8 mouse cellular contexts compared by ENCODE assay signal in the genomic region with DNA sequence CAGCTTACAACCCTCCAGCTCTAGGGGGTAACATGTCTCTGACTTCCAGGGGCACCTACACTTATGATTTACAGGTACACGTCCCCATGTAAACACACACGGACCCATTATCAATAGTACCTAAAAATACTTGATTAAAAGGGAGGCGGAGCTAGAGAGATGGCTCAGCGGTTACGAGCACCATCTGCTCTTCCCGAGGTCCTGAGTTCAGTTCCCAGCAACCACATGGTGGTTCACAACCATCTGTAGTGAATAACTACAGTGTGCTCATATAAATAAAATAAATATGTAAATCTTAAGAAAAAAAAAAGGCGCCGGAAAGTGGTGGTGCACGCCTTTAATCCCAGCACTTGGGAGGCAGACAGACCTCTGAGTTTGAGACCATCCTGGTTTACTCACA. TPM values are rescaled to one million over a fixed set of nuclear protein-coding genes. Genes with fewer than 3 reads are reported as not detected.
DNase-seq lines count a peak whose midpoint lies in the region; ATAC-seq and TF ChIP-seq lines count a peak whose summit lies in the region.

No protein-coding gene starts in this region.

- H3K4me1 ChIP-seq in lung, embryonic 14.5 days (ENCODE audit: insufficient read depth): no peaks in the 10 kb centered on the region
- H3K4me1 ChIP-seq in embryonic fibroblast, embryonic 13.5 days (ENCODE audit: control insufficient read depth, insufficient read depth, low read length): no peaks in the 10 kb centered on the region
- H3K4me1 ChIP-seq in limb, embryonic 12.5 days (replicated peaks): 0 out of 2 replicates have a peak, but pooled peaks cover 3% of the 10 kb centered on the region
- peaks cover 10% of the 10 kb centered on the region for H3K4me1 ChIP-seq in neural tube, embryonic 15.5 days

- peaks cover 27% of the 10 kb centered on the region for H3K36me3 ChIP-seq in lung, embryonic 14.5 days (ENCODE audit: insufficient read depth)
- H3K36me3 ChIP-seq in limb, embryonic 12.5 days: peaks cover 16% of the 10 kb centered on the region
- no peaks in the 10 kb centered on the region; the same call in 1 of the 2 replicates for H3K36me3 ChIP-seq in neural tube, embryonic 15.5 days

- peak overlapping the region; percentile 53 for H3K4me2 ChIP-seq in lung, embryonic 14.5 days
- H3K4me2 ChIP-seq in limb, embryonic 12.5 days: peak overlapping the region; percentile 66
- H3K4me2 ChIP-seq in neural tube, embryonic 15.5 days: peak overlapping the region; percentile 62

- 12% methylated on average over 9 of the region's 9 CpGs for WGBS in lung, embryonic 14.5 days
- WGBS in limb, embryonic 12.5 days: 19% methylated on average over 9 of the region's 9 CpGs
- 18% methylated on average over 9 of the region's 9 CpGs for WGBS in neural tube, embryonic 15.5 days

- no peak for TF ChIP-seq CTCF in lung, embryonic 14.5 days (IDR thresholded peaks at IDR 0.05; ENCODE audit: low read depth)
- TF ChIP-seq CTCF in embryonic fibroblast, embryonic 13.5 days (IDR thresholded peaks at IDR 0.05; ENCODE audit: borderline replicate concordance, insufficient read depth, low read length): no peak

- no peaks in the 10 kb centered on the region for H3K9me3 ChIP-seq in lung, embryonic 14.5 days (ENCODE audit: low read depth, low read length)
- no peaks in the 10 kb centered on the region for H3K9me3 ChIP-seq in limb, embryonic 12.5 days
- no peaks in the 10 kb centered on the region for H3K9me3 ChIP-seq in neural tube, embryonic 15.5 days (replicated peaks)

- H3K4me3 ChIP-seq in lung, embryonic 14.5 days (ENCODE audit: low read depth, low read length): peak overlapping the region; percentile 59
- H3K4me3 ChIP-seq in embryonic fibroblast, embryonic 13.5 days (ENCODE audit: insufficient read depth, low read length): peak overlapping the region; percentile 100
- H3K4me3 ChIP-seq in limb, embryonic 12.5 days (replicated peaks): peak overlapping the region; percentile 55
- peak overlapping the region; percentile 55 for H3K4me3 ChIP-seq in neural tube, embryonic 15.5 days (replicated peaks)

- DNase-seq in lung, embryonic 14.5 days: no peak
- no peak for DNase-seq in lung, postnatal 4 days
- no peak for DNase-seq in urinary bladder, adult 2 months (ENCODE audit: low spot score)
- DNase-seq in left cerebral cortex, adult 11 months (ENCODE audit: low spot score): no peak
- no peak for DNase-seq in adrenal gland, postnatal 10 days

- H3K27me3 ChIP-seq in lung, embryonic 14.5 days (ENCODE audit: insufficient read depth, low read length): no peaks in the 10 kb centered on the region
- H3K27me3 ChIP-seq in limb, embryonic 12.5 days: no peaks in the 10 kb centered on the region
- no peaks in the 10 kb centered on the region for H3K27me3 ChIP-seq in neural tube, embryonic 15.5 days (replicated peaks)

- peak overlapping the region; percentile 81; the same call in 1 of the 2 replicates for H3K27ac ChIP-seq in lung, embryonic 14.5 days (ENCODE audit: low read depth)
- peak overlapping the region; percentile 88; the same call in 1 of the 2 replicates for H3K27ac ChIP-seq in embryonic fibroblast, embryonic 13.5 days (ENCODE audit: insufficient read depth, low read length)
- peak overlapping the region; percentile 89; the same call in 1 of the 2 replicates for H3K27ac ChIP-seq in limb, embryonic 12.5 days
- peak overlapping the region; percentile 90 for H3K27ac ChIP-seq in neural tube, embryonic 15.5 days (replicated peaks)

- ATAC-seq in lung, embryonic 14.5 days (ENCODE audit: insufficient read depth): no peak
- ATAC-seq in limb, embryonic 12.5 days (ENCODE audit: insufficient number of reproducible peaks, insufficient read depth, low FRiP score, low TSS enrichment, low read depth): no peak
- ATAC-seq in neural tube, embryonic 15.5 days (ENCODE audit: low FRiP score): peak; percentile 43

- H3K9ac ChIP-seq in lung, embryonic 14.5 days: peak overlapping the region; percentile 41
- no peak overlapping the region; the same call in 1 of the 2 replicates for H3K9ac ChIP-seq in limb, embryonic 12.5 days (replicated peaks)
- H3K9ac ChIP-seq in neural tube, embryonic 15.5 days (replicated peaks): no peak overlapping the region; the same call in 1 of the 2 replicates

- no peak for TF ChIP-seq POLR2A in embryonic fibroblast, embryonic 13.5 days (IDR thresholded peaks at IDR 0.05; ENCODE audit: low read depth, low read length)

RNA-seq across cellular contexts. Expression of gene Rpl39, which starts 0.5 kb away (rescaled TPM):
- 600 and 683 TPM in 2 replicates for polyA plus RNA-seq in lung, embryonic 14.5 days (2014; fragmentation: Nextera tagmentation; extraction: Ambion mirVana)
- 1,160 and 1,325 TPM in 2 replicates for polyA plus RNA-seq in embryonic fibroblast, embryonic 13.5 days (2011; ENCODE audit: insufficient read length, low read depth, missing spikeins)
- 532 and 542 TPM in 2 replicates for polyA plus RNA-seq in limb, embryonic 12.5 days (2016; fragmentation: Nextera tagmentation; extraction: Ambion mirVana)
- polyA plus RNA-seq in neural tube, embryonic 15.5 days (2015; fragmentation: Nextera tagmentation; extraction: Ambion mirVana): 318 and 331 TPM in 2 replicates
- 986 and 1,015 TPM in 2 replicates for polyA plus RNA-seq in urinary bladder, adult 2 months (2012; rRNA removed)
- total RNA-seq in adrenal gland, postnatal 10 days (2021): 100 to 1,000 TPM; 694 to 724 TPM

RNA-seq across cellular contexts. Expression of gene Upf3b, which starts 24.5 kb away (rescaled TPM):
- 19.0 and 19.3 TPM in 2 replicates for polyA plus RNA-seq in lung, embryonic 14.5 days (2014; fragmentation: Nextera tagmentation; extraction: Ambion mirVana)
- polyA plus RNA-seq in embryonic fibroblast, embryonic 13.5 days (2011; ENCODE audit: insufficient read length, low read depth, missing spikeins): 20.9 and 23.9 TPM in 2 replicates
- polyA plus RNA-seq in limb, embryonic 12.5 days (2016; fragmentation: Nextera tagmentation; extraction: Ambion mirVana): 21.2 and 22.2 TPM in 2 replicates
- polyA plus RNA-seq in neural tube, embryonic 15.5 days (2015; fragmentation: Nextera tagmentation; extraction: Ambion mirVana): 29.4 and 31.9 TPM in 2 replicates
- 30.7 and 32.1 TPM in 2 replicates for polyA plus RNA-seq in urinary bladder, adult 2 months (2012; rRNA removed)
- total RNA-seq in adrenal gland, postnatal 10 days (2021): 10 to 100 TPM; 11.9 to 18.6 TPM

RNA-seq across cellular contexts. Expression of gene Sowahd, which starts 37.0 kb away (rescaled TPM):
- 0.18 TPM in 1 of 2 replicates, not detected in the other for polyA plus RNA-seq in lung, embryonic 14.5 days (2014; fragmentation: Nextera tagmentation; extraction: Ambion mirVana)
- not detected in 2 replicates for polyA plus RNA-seq in embryonic fibroblast, embryonic 13.5 days (2011; ENCODE audit: insufficient read length, low read depth, missing spikeins)
- not detected in 2 replicates for polyA plus RNA-seq in limb, embryonic 12.5 days (2016; fragmentation: Nextera tagmentation; extraction: Ambion mirVana)
- polyA plus RNA-seq in neural tube, embryonic 15.5 days (2015; fragmentation: Nextera tagmentation; extraction: Ambion mirVana): not detected in 2 replicates
- not detected in 2 replicates for polyA plus RNA-seq in urinary bladder, adult 2 months (2012; rRNA removed)
- under 1 TPM; 0.27 to 0.30 TPM for total RNA-seq in adrenal gland, postnatal 10 days (2021)

RNA-seq across cellular contexts. Expression of gene Nkap, which starts 40.9 kb away (rescaled TPM):
- polyA plus RNA-seq in lung, embryonic 14.5 days (2014; fragmentation: Nextera tagmentation; extraction: Ambion mirVana): 13.6 and 15.9 TPM in 2 replicates
- 13.0 and 17.8 TPM in 2 replicates for polyA plus RNA-seq in embryonic fibroblast, embryonic 13.5 days (2011; ENCODE audit: insufficient read length, low read depth, missing spikeins)
- polyA plus RNA-seq in limb, embryonic 12.5 days (2016; fragmentation: Nextera tagmentation; extraction: Ambion mirVana): 17.5 and 19.8 TPM in 2 replicates
- polyA plus RNA-seq in neural tube, embryonic 15.5 days (2015; fragmentation: Nextera tagmentation; extraction: Ambion mirVana): 22.1 and 22.2 TPM in 2 replicates
- polyA plus RNA-seq in urinary bladder, adult 2 months (2012; rRNA removed): 4.2 and 5.3 TPM in 2 replicates
- 10 to 100 TPM; 12.6 to 16.1 TPM for total RNA-seq in adrenal gland, postnatal 10 days (2021)
